Mouse (Mus musculus): ENCODE measurements around the gene Ugt1a7c.

The Ugt1a7c gene

GRCm38 (mm10) chr1:88264237-88264868, 169.5 kb downstream of the Ugt1a7c start:
- no peak for DNase-seq

GRCm38 (mm10) chr1:88264869-88265240, 170.0 kb downstream of the Ugt1a7c start:
- DNase-seq = no peak

GRCm38 (mm10) chr1:88266123-88266522, 171.3 kb downstream of the Ugt1a7c start:
- no peak for DNase-seq

- no peak for DNase-seq
Measured at GRCm38 (mm10) chr1:88267489-88267888, 172.6 kb downstream of the Ugt1a7c start.

- DNase-seq = no peak
Measured at GRCm38 (mm10) chr1:88268070-88268469, 173.2 kb downstream of the Ugt1a7c start.

Data from embryo, embryonic 11 days (tissue).